Mouse (Mus musculus): ENCODE measurements around the gene Pdcd7.

- TF ChIP-seq POLR2A (IDR thresholded peaks at IDR 0.05; ENCODE audit: control insufficient read depth, low read depth, low read length) (no peak), CTCF (IDR thresholded peaks at IDR 0.05; ENCODE audit: control insufficient read depth, insufficient read depth, insufficient replicate concordance, low read depth, low read length) (no peak)
Observed at GRCm38 (mm10) chr9:65302327-65302983, 43.4 kb upstream of the Pdcd7 start.
